Mouse (Mus musculus) testis, adult 2 months (tissue): ENCODE measurements around the gene 4930404N11Rik.

ENCODE experiments used
- CTCF ChIP-seq: fragments of 200-500 bp; IDR thresholded peaks from 2 replicates; pipeline ENCODE4 v1.5.1; 2012; ENCODE audit warnings: low read depth, mild to moderate bottlenecking, inconsistent platforms, low read length, moderate library complexity; ENCODE audit not compliant: control insufficient read depth, insufficient read depth, insufficient replicate concordance
- POLR2A ChIP-seq: fragments of 200-500 bp; IDR thresholded peaks from 2 replicates; pipeline ENCODE4 v1.6.1; 2012; ENCODE audit warnings: low read depth, mild to moderate bottlenecking, inconsistent platforms, low read length, moderate library complexity; ENCODE audit not compliant: control insufficient read depth

- TF ChIP-seq CTCF: no peak
- no peak for TF ChIP-seq POLR2A
Measured at GRCm38 (mm10) chr10:81399296-81399695, 33.7 kb upstream of the 4930404N11Rik start.
